Comparison of ENCODE assay signal across 8 mouse cellular contexts in genomic region chr1:93668791-93669548, GRCm38 (mm10). TPM values are rescaled to one million over a fixed set of nuclear protein-coding genes. Genes with fewer than 3 reads are reported as not detected.
DNase-seq lines count a peak whose midpoint lies in the region; ATAC-seq and TF ChIP-seq lines count a peak whose summit lies in the region.

No protein-coding gene starts in this region.

- peak overlapping the region; percentile 54 for H3K27ac ChIP-seq in forebrain, embryonic 15.5 days (replicated peaks)

- peak; percentile 74 for DNase-seq in G1E (ENCODE audit: low spot score)
- peak; percentile 63 to 70 for DNase-seq in cerebellum, adult 18-20 months
- DNase-seq in heart, postnatal 4 days = peak; percentile 89
- peak; percentile 74 for DNase-seq in layer of hippocampus, adult 9-11 months
- DNase-seq in lung, postnatal 25 days (ENCODE audit: low spot score) = peak; percentile 88
- peak; percentile 82 for DNase-seq in ovary, postnatal 36 days (ENCODE audit: low spot score)
- DNase-seq in thymus, postnatal 25 days = peak; percentile 71

- peaks cover 40% of the 10 kb centered on the region for H3K27me3 ChIP-seq in G1E (ENCODE audit: insufficient read depth, low read length)
- no peaks in the 10 kb centered on the region for H3K27me3 ChIP-seq in forebrain, embryonic 15.5 days

- H3K36me3 ChIP-seq in G1E (replicated peaks) = no peaks in the 10 kb centered on the region
- no peaks in the 10 kb centered on the region for H3K36me3 ChIP-seq in forebrain, embryonic 15.5 days

- H3K9ac ChIP-seq in forebrain, embryonic 15.5 days (replicated peaks) = peak overlapping the region; percentile 50

- H3K4me2 ChIP-seq in forebrain, embryonic 15.5 days (replicated peaks) = peak overlapping the region; percentile 60

- peak; percentile 43; the same call in 1 of the 2 replicates for TF ChIP-seq CTCF in G1E (IDR thresholded peaks at IDR 0.05; ENCODE audit: low read depth, low read length)

- H3K4me1 ChIP-seq in G1E (ENCODE audit: insufficient read depth, low read depth, low read length) = peaks cover 16% of the 10 kb centered on the region
- H3K4me1 ChIP-seq in forebrain, embryonic 15.5 days = peaks cover 11% of the 10 kb centered on the region

- 13% methylated on average over 17 of the region's 17 CpGs for WGBS in forebrain, embryonic 15.5 days

- ATAC-seq in G1E (ENCODE audit: extremely low read depth, insufficient number of reproducible peaks, low FRiP score, poor library complexity, severe bottlenecking) = peak; percentile 69
- ATAC-seq in forebrain, embryonic 15.5 days (replicated peaks) = peak; percentile 88

- H3K9me3 ChIP-seq in G1E (replicated peaks) = peaks cover under 1% of the 10 kb centered on the region; the same call in 1 of the 2 replicates
- H3K9me3 ChIP-seq in forebrain, embryonic 15.5 days = no peaks in the 10 kb centered on the region

- peak overlapping the region; percentile 42 for H3K4me3 ChIP-seq in G1E (ENCODE audit: low read depth, low read length)
- H3K4me3 ChIP-seq in forebrain, embryonic 15.5 days = peak overlapping the region; percentile 41

RNA-seq across cellular contexts. Expression of gene Stk25, which starts 10.5 kb away (rescaled TPM):
- total RNA-seq in G1E (2014; fragmentation: Nextera tagmentation) (102 and 116 TPM in 2 replicates), G1E (2017) (64.8 and 72.8 TPM in 2 replicates)
- 19.6 and 23.4 TPM in 2 replicates for polyA plus RNA-seq in G1E (2012)
- 297 and 299 TPM in 2 replicates for polyA plus RNA-seq in forebrain, embryonic 15.5 days (2015; fragmentation: Nextera tagmentation; extraction: Ambion mirVana)
- total RNA-seq in heart, postnatal 4 days (2021) = 100 to 1,000 TPM; 120 to 133 TPM

RNA-seq across cellular contexts. Expression of gene Bok, which starts 16.5 kb away (rescaled TPM):
- total RNA-seq in G1E (2014; fragmentation: Nextera tagmentation) (not detected in 2 replicates), G1E (2017) (0.41 TPM in 1 of 2 replicates, not detected in the other)
- polyA plus RNA-seq in G1E (2012) = not detected in 2 replicates
- polyA plus RNA-seq in forebrain, embryonic 15.5 days (2015; fragmentation: Nextera tagmentation; extraction: Ambion mirVana) = 95.8 and 96.3 TPM in 2 replicates
- 10 to 100 TPM; 16.6 to 16.9 TPM for total RNA-seq in heart, postnatal 4 days (2021)

Comparison
In these comparisons a context has a peak if more than half of its experiments do, and no peak if none do; other contexts are left out.
1. Peak in every context shown above with its lines: DNase-seq, ATAC-seq, H3K4me3 ChIP-seq and H3K27ac ChIP-seq.
2. RNA of gene Bok, which starts 16.5 kb away (total RNA-seq): 16.6 to 16.9 TPM in heart, postnatal 4 days; 0.41 TPM in G1E; every median in the first group is over 10 times any median in the second.